Mouse (Mus musculus): ENCODE results near the gene Mecom. TPM values are rescaled to one million over a fixed set of nuclear protein-coding genes. Genes with fewer than 3 reads are reported as not detected.

Mecom gene
- 9.6 TPM for polyA plus RNA-seq (2014; fragmentation: Illumina TruSeq; extraction: RNeasy Lipid Tissue Mini Kit (QIAGEN cat#74804); ENCODE audit: low replicate concordance)

GRCm38 (mm10) chr3:30547908-30548307 lies at the start of gene Mecom:
TSS of gene Mecom (minus strand) at chr3:30548008.

Other genes with a start within 250 kb of the Mecom start
- gene Actrt3, start 51.9 kb upstream of the Mecom start, polyA plus RNA-seq (2014; fragmentation: Illumina TruSeq; extraction: RNeasy Lipid Tissue Mini Kit (QIAGEN cat#74804); ENCODE audit: low replicate concordance): not detected
- 38.2 TPM for gene Mynn, start 54.1 kb upstream of the Mecom start, polyA plus RNA-seq (2014; fragmentation: Illumina TruSeq; extraction: RNeasy Lipid Tissue Mini Kit (QIAGEN cat#74804); ENCODE audit: low replicate concordance)
- not detected for gene Lrriq4, start 96.5 kb upstream of the Mecom start, polyA plus RNA-seq (2014; fragmentation: Illumina TruSeq; extraction: RNeasy Lipid Tissue Mini Kit (QIAGEN cat#74804); ENCODE audit: low replicate concordance)
- 0.30 TPM for gene Lrrc34, start 99.9 kb upstream of the Mecom start, polyA plus RNA-seq (2014; fragmentation: Illumina TruSeq; extraction: RNeasy Lipid Tissue Mini Kit (QIAGEN cat#74804); ENCODE audit: low replicate concordance)
- gene Lrrc31, start 151.8 kb upstream of the Mecom start, polyA plus RNA-seq (2014; fragmentation: Illumina TruSeq; extraction: RNeasy Lipid Tissue Mini Kit (QIAGEN cat#74804); ENCODE audit: low replicate concordance): 3.5 TPM
- gene Samd7, start 198.3 kb upstream of the Mecom start, polyA plus RNA-seq (2014; fragmentation: Illumina TruSeq; extraction: RNeasy Lipid Tissue Mini Kit (QIAGEN cat#74804); ENCODE audit: low replicate concordance): not detected
- 160 TPM for gene Sec62, start 244.9 kb upstream of the Mecom start, polyA plus RNA-seq (2014; fragmentation: Illumina TruSeq; extraction: RNeasy Lipid Tissue Mini Kit (QIAGEN cat#74804); ENCODE audit: low replicate concordance)